Mouse (Mus musculus) liver, embryonic 14.5 days (tissue): ENCODE measurements around the gene Gar1. TPM values are rescaled to one million over a fixed set of nuclear protein-coding genes. Genes with fewer than 3 reads are reported as not detected.
A peak's percentile ranks its signal among the peaks of the same experiment; 100 is the strongest.

ENCODE experiments used
- ATAC-seq: fragments of 200-750 bp; cut with Nextera tagmentation; 2 replicates; pipeline ENCODE4 v1.8.0; 2017; ENCODE audit warnings: moderate number of reproducible peaks, mild to moderate bottlenecking, moderate library complexity; ENCODE audit not compliant: insufficient read depth
- DNase-seq, 3 experiments: peaks; one replicate each; pipeline ENCODE4 v3.0.0-alpha.2; 2012 to 2013; ENCODE audit warnings: low read depth in 3 of 3, low spot score in 3 of 3
- H3K27ac ChIP-seq: fragments of 300-500 bp; sonication (generic); 2 replicates; pipeline ENCODE4 v1.5.1; 2014; ENCODE audit warnings: moderate library complexity, mild to moderate bottlenecking, control low read depth, inconsistent platforms
- H3K27me3 ChIP-seq: fragments of 300-500 bp; sonication (generic); 2 replicates; pipeline ENCODE4 v1.6.1; 2014; ENCODE audit warnings: mild to moderate bottlenecking, low read length, moderate library complexity; ENCODE audit not compliant: control insufficient read depth, insufficient read depth
- H3K36me3 ChIP-seq: fragments of 300-500 bp; sonication (generic); replicated peaks from 2 replicates; pipeline ENCODE4 v1.6.1; 2014; ENCODE audit warnings: low read depth; ENCODE audit not compliant: control insufficient read depth, insufficient read depth
- H3K4me1 ChIP-seq, 2 experiments: fragments of 200-500 bp in 1 of 2; fragments of 300-500 bp in 1 of 2; sonication (generic) in 1 of 2; replicated peaks; 2 replicates each; pipeline ENCODE4 v1.6.1; 2012 to 2014; ENCODE audit warnings: antibody characterized with exemption in 1 of 2, inconsistent platforms in 1 of 2, low read length in 1 of 2; ENCODE audit not compliant: control insufficient read depth in 2 of 2, insufficient read depth in 2 of 2
- H3K4me2 ChIP-seq: fragments of 300-500 bp; sonication (generic); 2 replicates; pipeline ENCODE4 v1.6.1; 2014; ENCODE audit warnings: low read depth, mild to moderate bottlenecking, control low read depth, moderate library complexity
- H3K4me3 ChIP-seq, 2 experiments: fragments of 200-500 bp in 1 of 2; fragments of 300-500 bp in 1 of 2; sonication (generic) in 1 of 2; 2 replicates each; pipeline ENCODE4 v1.5.1; 2012 to 2014; ENCODE audit warnings: low read depth in 2 of 2, low read length in 2 of 2, mild to moderate bottlenecking in 2 of 2, control low read depth in 1 of 2, inconsistent platforms in 1 of 2, moderate library complexity in 1 of 2; ENCODE audit not compliant: insufficient read depth in 1 of 2
- H3K9ac ChIP-seq: fragments of 300-500 bp; sonication (generic); replicated peaks from 2 replicates; pipeline ENCODE4 v1.6.1; 2014; ENCODE audit warnings: mild to moderate bottlenecking, control low read depth, moderate library complexity
- H3K9me3 ChIP-seq: fragments of 300-500 bp; sonication (generic); 2 replicates; pipeline ENCODE4 v1.6.1; 2016; ENCODE audit warnings: low read length, mixed read lengths; ENCODE audit not compliant: control insufficient read depth
- CTCF ChIP-seq: IDR thresholded peaks from 2 replicates; pipeline ENCODE4 v1.5.1; 2016; ENCODE audit warnings: antibody characterized with exemption, low read depth, control low read depth
- EP300 ChIP-seq: IDR thresholded peaks from 2 replicates; pipeline ENCODE4 v1.6.1; 2016; ENCODE audit warnings: antibody characterized with exemption, low read depth
- WGBS: fragments of 180-500 bp; shearing (Covaris S2); extraction: QIAGEN DNeasy Blood & Tissue Kit; methylation state at CpG from one replicate; pipeline ENCODE4 v1.1.7; 2014; ENCODE audit not compliant: insufficient replicate concordance; 5-methylcytosine and 5-hydroxymethylcytosine counted together
- polyA plus RNA-seq, 2 experiments: library from polyadenylated mRNA; depleted of rRNA in 1 of 2; stranded (reverse) in 1 of 2; unstranded in 1 of 2; fragments of >200 nt; fragmentation: Nextera tagmentation in 1 of 2; extraction: Ambion mirVana in 1 of 2; gene quantifications; 2 replicates each; pipeline versions ENCODE4 v1.2.1 to v1.2.3; 2012 to 2014

Gene Gar1
- polyA plus RNA-seq, 2 experiments = 22.6 to 90.6 TPM

GRCm38 (mm10) chr3:129797341-129797740 lies 33.9 kb downstream of the Gar1 start:
- no peak overlapping the region for H3K4me3 ChIP-seq
- no peaks in the 10 kb centered on the region for H3K9me3 ChIP-seq
- H3K4me2 ChIP-seq = no peak overlapping the region
- DNase-seq (no peak), ATAC-seq (no peak)
- H3K27me3 ChIP-seq = no peaks in the 10 kb centered on the region
- no peak overlapping the region for H3K9ac ChIP-seq
- 56% methylated on average over 5 of the region's 5 CpGs for WGBS
- no peaks in the 10 kb centered on the region for H3K4me1 ChIP-seq
- no peak for TF ChIP-seq CTCF
- TF ChIP-seq EP300 = no peak
- H3K27ac ChIP-seq = no peak overlapping the region
- H3K36me3 ChIP-seq = no peaks in the 10 kb centered on the region

DNA sequence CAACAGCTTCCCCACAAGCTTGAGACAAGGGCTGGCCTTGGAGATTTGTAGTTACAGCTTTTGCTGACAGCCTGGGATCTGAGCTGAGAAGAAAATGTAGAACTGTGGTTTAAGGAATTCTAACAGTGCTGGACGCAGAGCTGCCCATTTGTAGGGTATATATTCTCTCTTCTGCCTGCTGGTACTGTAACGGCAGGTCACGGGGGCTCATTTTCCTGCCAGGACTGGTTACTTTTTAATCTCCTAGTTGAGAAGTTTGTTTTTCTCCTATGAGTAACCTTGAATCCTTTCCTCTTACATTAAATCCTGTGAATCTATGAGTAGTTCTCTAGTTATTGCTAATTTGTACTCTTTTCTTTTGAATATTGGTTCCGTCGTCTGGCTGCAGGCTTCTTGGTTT lies 37.4 kb downstream of the Gar1 start:
- ATAC-seq (no peak), DNase-seq (no peak)
- WGBS = 75% methylated on average over 5 of the region's 5 CpGs
- H3K4me3 ChIP-seq = no peak overlapping the region
- TF ChIP-seq CTCF = no peak
- no peak for TF ChIP-seq EP300
- no peaks in the 10 kb centered on the region for H3K36me3 ChIP-seq
- H3K27ac ChIP-seq = no peak overlapping the region
- no peak overlapping the region for H3K9ac ChIP-seq
- H3K4me2 ChIP-seq = no peak overlapping the region
- no peaks in the 10 kb centered on the region for H3K4me1 ChIP-seq
- H3K27me3 ChIP-seq = no peaks in the 10 kb centered on the region
- H3K9me3 ChIP-seq = no peaks in the 10 kb centered on the region

- H3K4me1 ChIP-seq = no peaks in the 10 kb centered on the region
- no peaks in the 10 kb centered on the region for H3K27me3 ChIP-seq
- WGBS = 64% methylated on average over 3 of the region's 3 CpGs
- no peak for DNase-seq
- H3K27ac ChIP-seq = no peak overlapping the region
- H3K9me3 ChIP-seq = no peaks in the 10 kb centered on the region
- H3K4me2 ChIP-seq = no peak overlapping the region
- no peak for TF ChIP-seq EP300
- TF ChIP-seq CTCF = peak; percentile 29; the same call in 1 of the 2 replicates
- H3K9ac ChIP-seq = no peak overlapping the region
- H3K4me3 ChIP-seq = no peak overlapping the region
- no peaks in the 10 kb centered on the region for H3K36me3 ChIP-seq
- no peak for ATAC-seq
Measured at GRCm38 (mm10) chr3:129782746-129783145, 48.5 kb downstream of the Gar1 start.

- 56% methylated on average over 10 of the region's 10 CpGs for WGBS
- no peak for TF ChIP-seq EP300
- no peak for TF ChIP-seq CTCF
- no peak for DNase-seq
Measured at GRCm38 (mm10) chr3:129781435-129781834, 49.8 kb downstream of the Gar1 start.

More at GRCm38 (mm10) chr3:129781435-129781834, 49.8 kb downstream of the Gar1 start:
- Histone ChIP-seq H3K36me3 (no peaks in the 10 kb centered on the region), H3K9me3 (no peaks in the 10 kb centered on the region), H3K4me1 (no peaks in the 10 kb centered on the region), H3K27ac (no peak overlapping the region), H3K9ac (no peak overlapping the region), H3K4me2 (no peak overlapping the region), H3K4me3 (no peak overlapping the region), H3K27me3 (no peaks in the 10 kb centered on the region)
- ATAC-seq = no peak

Other genes with a start within 250 kb of the Gar1 start
- 0.42 and 0.77 TPM in 2 replicates for gene Egf, start 76.1 kb downstream of the Gar1 start, polyA plus RNA-seq (2012; rRNA removed)
- gene Egf, start 76.1 kb downstream of the Gar1 start, polyA plus RNA-seq (2014; fragmentation: Nextera tagmentation; extraction: Ambion mirVana) = 0.25 and 0.59 TPM in 2 replicates
- not detected in 2 replicates for gene Lrit3, start 27.4 kb downstream of the Gar1 start, polyA plus RNA-seq (2012; rRNA removed)
- gene Lrit3, start 27.4 kb downstream of the Gar1 start, polyA plus RNA-seq (2014; fragmentation: Nextera tagmentation; extraction: Ambion mirVana) = not detected in 2 replicates
- gene Rrh, start 8.8 kb downstream of the Gar1 start, polyA plus RNA-seq (2012; rRNA removed) = 0.07 and 0.10 TPM in 2 replicates
- gene Rrh, start 8.8 kb downstream of the Gar1 start, polyA plus RNA-seq (2014; fragmentation: Nextera tagmentation; extraction: Ambion mirVana) = 0.04 TPM in 1 of 2 replicates, not detected in the other
- gene Cfi, start 4.5 kb upstream of the Gar1 start, polyA plus RNA-seq (2012; rRNA removed) = 56.4 and 90.4 TPM in 2 replicates
- gene Cfi, start 4.5 kb upstream of the Gar1 start, polyA plus RNA-seq (2014; fragmentation: Nextera tagmentation; extraction: Ambion mirVana) = 153 and 156 TPM in 2 replicates
- 31.0 and 45.7 TPM in 2 replicates for gene Pla2g12a, start 47.2 kb upstream of the Gar1 start, polyA plus RNA-seq (2012; rRNA removed)
- 84.7 and 95.3 TPM in 2 replicates for gene Pla2g12a, start 47.2 kb upstream of the Gar1 start, polyA plus RNA-seq (2014; fragmentation: Nextera tagmentation; extraction: Ambion mirVana)
- 19.1 and 20.6 TPM in 2 replicates for gene Casp6, start 70.0 kb upstream of the Gar1 start, polyA plus RNA-seq (2012; rRNA removed)
- 32.7 and 36.0 TPM in 2 replicates for gene Casp6, start 70.0 kb upstream of the Gar1 start, polyA plus RNA-seq (2014; fragmentation: Nextera tagmentation; extraction: Ambion mirVana)
- 5.9 and 7.4 TPM in 2 replicates for gene Mcub, start 138.8 kb upstream of the Gar1 start, polyA plus RNA-seq (2012; rRNA removed)
- 16.4 and 25.9 TPM in 2 replicates for gene Mcub, start 138.8 kb upstream of the Gar1 start, polyA plus RNA-seq (2014; fragmentation: Nextera tagmentation; extraction: Ambion mirVana)
- gene Sec24b, start 230.2 kb upstream of the Gar1 start, polyA plus RNA-seq (2012; rRNA removed) = 12.8 and 17.1 TPM in 2 replicates
- 7.8 and 8.6 TPM in 2 replicates for gene Sec24b, start 230.2 kb upstream of the Gar1 start, polyA plus RNA-seq (2014; fragmentation: Nextera tagmentation; extraction: Ambion mirVana)